Mouse (Mus musculus) stomach, adult 2 months (tissue): ENCODE results near the gene Bicdl2. TPM values are rescaled to one million over a fixed set of nuclear protein-coding genes. Genes with fewer than 3 reads are reported as not detected.

ENCODE experiments used
- polyA plus RNA-seq: library from polyadenylated mRNA; depleted of rRNA; stranded (reverse); fragments of >200 nt; gene quantifications from 2 replicates; pipeline ENCODE4 v1.2.3, GENCODE M21; 2012; rRNA removed

Bicdl2 gene
- 11.4 and 11.9 TPM in 2 replicates for polyA plus RNA-seq

DNA sequence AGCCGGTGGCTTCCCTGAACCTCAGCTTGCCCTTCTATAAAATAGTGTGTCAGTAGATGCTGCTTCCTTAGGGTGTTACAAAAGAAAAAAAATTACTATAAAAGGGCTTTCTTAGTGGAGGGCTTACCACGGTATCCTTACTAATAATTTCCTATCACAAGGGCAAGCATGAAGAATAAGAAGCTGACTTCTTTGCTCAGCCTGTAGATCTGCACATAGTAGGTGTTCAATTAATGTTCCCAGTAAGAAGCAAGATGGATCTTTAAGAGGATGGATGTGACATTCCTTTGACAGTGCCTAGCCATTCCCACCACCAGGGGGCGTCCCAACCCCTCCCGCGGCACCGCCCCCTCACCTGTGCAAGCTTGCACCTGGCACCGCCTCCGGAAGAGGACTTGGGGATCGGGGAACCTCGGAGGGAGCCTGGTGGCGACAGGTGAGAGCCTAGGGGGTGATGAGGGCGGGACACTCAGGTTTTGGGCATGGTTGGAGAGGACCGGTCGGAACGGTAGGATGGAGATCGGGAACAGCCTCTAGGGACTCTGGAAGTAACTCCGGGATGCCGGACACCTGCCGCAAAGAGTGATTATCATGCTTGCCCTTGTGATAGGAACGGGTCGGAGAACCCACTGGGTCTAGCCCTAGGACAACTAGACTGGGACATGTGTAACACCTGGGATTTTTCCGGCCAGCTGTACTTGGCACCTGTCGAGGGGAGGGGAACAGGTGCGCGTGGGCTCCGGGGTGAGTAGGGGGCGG is at the start of gene Bicdl2:
TSS of gene Bicdl2 (plus strand) at position 390 of the 759 bp plus-strand sequence.

DNA sequence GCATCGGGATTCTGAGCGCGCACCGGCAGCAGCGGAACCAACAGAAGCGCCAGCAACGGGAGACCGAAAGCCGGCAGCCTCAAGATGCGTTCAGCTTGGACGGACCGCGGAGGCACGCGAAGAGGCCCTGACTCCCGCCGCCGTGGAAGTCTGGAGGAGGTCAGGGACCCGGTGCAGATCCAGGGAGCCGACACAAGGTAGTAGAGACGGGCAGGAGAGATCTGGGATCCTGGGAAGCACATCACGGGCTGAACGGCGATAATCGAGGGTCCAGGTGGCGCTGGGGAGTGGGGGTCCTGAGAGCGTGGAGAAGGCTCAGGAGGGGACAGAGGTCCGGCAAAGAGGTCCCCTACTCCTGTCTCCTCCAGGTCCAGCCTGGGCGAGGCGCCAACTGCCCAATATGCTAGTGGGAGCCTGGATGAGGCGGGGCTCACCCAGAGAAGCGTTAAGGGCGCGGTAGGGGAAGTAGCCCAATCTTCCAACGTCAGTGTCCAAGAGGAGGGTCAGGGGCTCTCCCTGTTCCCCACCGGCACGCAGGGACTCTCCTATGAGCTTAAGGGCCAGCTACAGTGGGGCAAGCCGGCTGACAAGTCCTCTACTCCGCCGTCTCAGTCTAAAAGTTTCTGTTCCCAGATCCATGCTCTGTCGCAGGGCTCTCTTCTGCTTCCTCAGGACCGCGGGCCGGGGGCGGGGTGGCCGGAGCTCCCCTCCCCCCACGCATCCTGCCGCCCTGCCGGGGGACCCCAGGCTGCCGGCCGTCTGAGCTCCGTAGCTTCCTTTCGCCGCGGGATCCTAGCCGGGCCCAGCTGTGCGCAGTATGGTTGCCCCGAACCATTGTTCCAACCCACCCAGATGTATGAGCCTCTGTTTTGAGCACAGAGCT is 15.5 kb upstream of the Bicdl2 start, which contains the start of gene Mmp25:
TSS of gene Mmp25 (minus strand) at position 665 of the 883 bp plus-strand sequence.

DNA sequence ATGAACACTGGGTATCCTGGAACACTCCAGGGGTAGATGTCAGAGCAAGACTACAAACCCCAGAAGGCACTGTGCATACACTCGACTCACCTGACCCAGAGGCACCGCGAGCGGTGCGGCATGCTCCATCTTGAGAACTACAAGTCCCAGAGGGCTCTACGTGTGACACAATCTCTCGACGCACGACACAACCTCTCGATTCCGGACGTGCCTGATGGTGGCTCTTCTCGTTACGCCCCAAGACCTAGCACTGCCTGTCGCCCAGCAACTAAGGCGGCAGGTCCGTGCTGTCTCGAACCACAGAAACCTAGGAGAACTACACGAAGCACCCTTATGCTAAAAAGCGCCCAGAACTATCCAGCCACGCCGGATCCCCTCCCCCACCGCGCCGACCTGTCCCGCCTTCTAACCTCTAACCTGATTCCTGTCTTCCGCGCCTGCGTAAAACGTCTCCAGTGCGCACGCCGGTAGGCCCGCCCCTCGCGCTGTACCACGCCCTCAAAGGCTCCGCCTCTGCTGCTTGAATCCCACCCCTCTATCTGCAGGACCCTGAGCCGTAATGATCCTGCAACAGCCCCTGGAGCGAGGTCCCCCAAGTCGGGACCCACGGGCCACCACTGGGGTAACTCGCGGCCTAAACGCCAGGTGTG is 13.2 kb downstream of the Bicdl2 start, which contains the start of the genes Hcfc1r1 and Thoc6:
TSS of gene Hcfc1r1 (plus strand) at position 173 of the 650 bp plus-strand sequence.
TSS of gene Thoc6 (minus strand) at position 459 of the 650 bp plus-strand sequence.

DNA sequence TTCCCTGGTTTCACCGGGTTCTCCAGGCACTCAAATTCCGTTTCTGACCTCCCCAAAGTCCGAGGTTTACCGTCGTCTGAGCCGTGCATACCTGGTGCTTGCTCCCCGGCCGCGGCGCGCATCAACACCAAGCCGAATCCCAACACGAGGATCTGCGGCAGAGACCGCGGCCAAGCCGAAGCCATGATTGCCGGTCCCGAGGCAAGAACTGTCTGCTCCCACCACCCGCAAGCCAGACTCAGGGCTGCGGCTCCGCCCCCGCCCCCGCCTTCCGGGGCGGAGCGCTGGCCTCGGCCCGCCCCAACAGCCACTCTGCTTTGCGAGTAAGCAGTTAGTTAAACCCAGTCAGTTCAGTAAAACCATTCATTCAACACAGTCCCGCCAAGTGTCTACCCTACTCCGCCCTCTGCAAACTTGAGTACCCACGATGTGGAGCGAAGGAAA is 17.0 kb downstream of the Bicdl2 start, which contains the start of gene Tnfrsf12a:
TSS of gene Tnfrsf12a (minus strand) at position 233 of the 444 bp plus-strand sequence.

DNA sequence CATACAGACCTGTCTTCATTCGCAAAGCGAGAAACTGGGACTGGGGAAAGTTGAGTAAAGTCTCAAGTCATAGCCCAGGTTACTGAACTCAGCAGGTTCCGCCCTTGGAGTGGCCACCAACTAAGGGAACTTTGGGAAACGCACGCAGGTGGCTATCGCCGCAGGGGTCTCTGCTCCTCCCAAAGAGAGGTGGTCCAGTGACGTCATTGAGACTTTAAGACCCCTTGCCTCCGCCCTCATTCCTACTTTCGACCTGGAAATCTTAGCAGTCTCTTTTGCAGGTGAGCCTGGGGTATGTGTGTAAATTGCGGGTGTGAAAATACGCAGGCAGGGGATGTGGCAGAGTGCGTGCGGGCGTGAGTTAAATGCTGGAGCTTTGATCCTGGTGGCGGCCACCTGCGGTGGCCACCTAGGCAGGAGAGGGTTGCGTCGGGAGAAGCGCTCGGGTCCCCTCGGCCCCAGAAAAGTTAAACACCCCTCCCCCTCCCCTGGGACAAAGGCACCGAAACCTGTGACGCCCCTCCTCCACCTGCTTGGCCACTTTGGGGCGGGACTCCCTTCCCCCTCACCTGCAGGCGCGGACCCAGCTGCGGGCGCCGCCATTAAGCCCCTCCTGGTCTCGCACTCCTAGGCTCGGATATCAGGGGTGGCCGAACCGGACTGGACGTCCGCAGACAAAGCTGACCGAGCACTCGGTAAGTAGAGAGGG is 19.0 kb downstream of the Bicdl2 start, which contains the start of gene Cldn6:
TSS of gene Cldn6 (plus strand) at position 123 of the 709 bp plus-strand sequence.

DNA sequence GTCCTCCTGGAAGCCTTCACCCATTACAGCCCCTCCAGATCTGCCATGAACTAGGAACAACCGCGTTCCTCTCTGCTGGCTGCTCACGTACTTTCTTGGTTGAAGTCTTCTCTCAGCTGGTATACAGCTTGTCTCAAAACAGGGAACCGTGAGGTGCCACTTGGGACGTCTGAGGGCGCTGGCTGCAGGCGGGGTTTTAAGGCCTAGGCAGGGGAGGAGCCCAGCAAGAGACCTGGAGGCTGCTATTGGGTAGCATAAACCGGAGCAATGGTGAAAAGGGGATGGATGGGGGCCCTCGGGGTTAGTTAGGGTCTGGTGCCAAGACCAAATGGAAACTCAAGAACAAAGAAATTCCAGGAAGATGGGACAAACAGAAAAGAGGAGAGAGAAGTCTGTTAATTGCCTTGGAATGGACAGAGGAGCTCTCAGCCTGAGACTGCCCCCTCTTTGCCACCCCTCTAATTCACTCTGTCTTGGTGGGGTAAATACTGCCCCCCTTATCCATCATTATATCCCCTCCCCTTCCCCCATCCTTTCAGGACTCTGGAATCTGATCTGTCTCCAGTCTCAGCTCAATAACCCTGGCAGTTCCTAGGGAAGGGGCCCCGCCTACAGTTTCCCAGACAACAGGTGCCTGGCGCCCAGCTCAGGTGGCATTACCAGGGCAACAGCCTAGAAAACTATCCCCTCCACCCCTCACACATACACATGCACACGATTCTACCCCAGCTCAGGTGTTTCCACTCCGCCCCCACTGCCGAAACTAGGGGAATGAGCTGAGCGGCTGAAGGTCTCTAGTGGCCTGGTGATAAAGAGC is 23.8 kb downstream of the Bicdl2 start, which contains the start of gene Cldn9:
TSS of gene Cldn9 (minus strand) at position 171 of the 817 bp plus-strand sequence.

Other genes with a start within 250 kb of the Bicdl2 start
- gene Vmn2r117, start 180.8 kb upstream of the Bicdl2 start, polyA plus RNA-seq = not detected in 2 replicates
- 6.8 and 7.8 TPM in 2 replicates for gene Zfp213, start 96.3 kb upstream of the Bicdl2 start, polyA plus RNA-seq
- 7.4 and 8.7 TPM in 2 replicates for gene Zfp13, start 61.0 kb upstream of the Bicdl2 start, polyA plus RNA-seq
- 0.06 TPM in 1 of 2 replicates, not detected in the other for gene Zscan10, start 59.6 kb upstream of the Bicdl2 start, polyA plus RNA-seq
- 0.51 and 0.68 TPM in 2 replicates for gene Mmp25, start 15.2 kb upstream of the Bicdl2 start, polyA plus RNA-seq
- gene Hcfc1r1, start 13.1 kb downstream of the Bicdl2 start, polyA plus RNA-seq = 586 and 660 TPM in 2 replicates
- gene Thoc6, start 13.4 kb downstream of the Bicdl2 start, polyA plus RNA-seq = 11.5 and 15.7 TPM in 2 replicates
- gene Tnfrsf12a, start 17.0 kb downstream of the Bicdl2 start, polyA plus RNA-seq = 20.9 and 37.2 TPM in 2 replicates
- gene Cldn6, start 18.7 kb downstream of the Bicdl2 start, polyA plus RNA-seq = 0.08 and 0.19 TPM in 2 replicates
- not detected in 2 replicates for gene Cldn9, start 23.5 kb downstream of the Bicdl2 start, polyA plus RNA-seq
- gene 1520401A03Rik, start 62.3 kb downstream of the Bicdl2 start, polyA plus RNA-seq = not detected in 2 replicates
- gene Pkmyt1, start 65.8 kb downstream of the Bicdl2 start, polyA plus RNA-seq = 22.3 and 33.2 TPM in 2 replicates
- gene Paqr4, start 80.4 kb downstream of the Bicdl2 start, polyA plus RNA-seq = 95.8 and 156 TPM in 2 replicates
- gene Kremen2, start 85.3 kb downstream of the Bicdl2 start, polyA plus RNA-seq = 3.2 and 6.6 TPM in 2 replicates
- 11.7 and 13.7 TPM in 2 replicates for gene Flywch1, start 111.1 kb downstream of the Bicdl2 start, polyA plus RNA-seq
- gene Flywch2, start 125.6 kb downstream of the Bicdl2 start, polyA plus RNA-seq = 3.7 and 5.8 TPM in 2 replicates
- 196 and 280 TPM in 2 replicates for gene Srrm2, start 130.0 kb downstream of the Bicdl2 start, polyA plus RNA-seq
- 361 and 511 TPM in 2 replicates for gene Elob, start 168.6 kb downstream of the Bicdl2 start, polyA plus RNA-seq
- 0.04 and 0.39 TPM in 2 replicates for gene Prss33, start 175.6 kb downstream of the Bicdl2 start, polyA plus RNA-seq
- 9.4 and 22.5 TPM in 2 replicates for gene Prss32, start 183.3 kb downstream of the Bicdl2 start, polyA plus RNA-seq
- 0.24 and 1.5 TPM in 2 replicates for gene Prss41, start 183.7 kb downstream of the Bicdl2 start, polyA plus RNA-seq
- not detected in 2 replicates for gene Prss21, start 207.6 kb downstream of the Bicdl2 start, polyA plus RNA-seq
- gene Dcpp1, start 220.4 kb downstream of the Bicdl2 start, polyA plus RNA-seq = not detected in 2 replicates
- gene Dcpp2, start 220.4 kb downstream of the Bicdl2 start, polyA plus RNA-seq = not detected in 2 replicates